Mouse (Mus musculus): ENCODE results near the gene Stox2. TPM values are rescaled to one million over a fixed set of nuclear protein-coding genes. Genes with fewer than 3 reads are reported as not detected.

Gene Stox2
- total and polyA plus RNA-seq, 3 experiments = under 0.01 TPM; not detected in 2

DNA sequence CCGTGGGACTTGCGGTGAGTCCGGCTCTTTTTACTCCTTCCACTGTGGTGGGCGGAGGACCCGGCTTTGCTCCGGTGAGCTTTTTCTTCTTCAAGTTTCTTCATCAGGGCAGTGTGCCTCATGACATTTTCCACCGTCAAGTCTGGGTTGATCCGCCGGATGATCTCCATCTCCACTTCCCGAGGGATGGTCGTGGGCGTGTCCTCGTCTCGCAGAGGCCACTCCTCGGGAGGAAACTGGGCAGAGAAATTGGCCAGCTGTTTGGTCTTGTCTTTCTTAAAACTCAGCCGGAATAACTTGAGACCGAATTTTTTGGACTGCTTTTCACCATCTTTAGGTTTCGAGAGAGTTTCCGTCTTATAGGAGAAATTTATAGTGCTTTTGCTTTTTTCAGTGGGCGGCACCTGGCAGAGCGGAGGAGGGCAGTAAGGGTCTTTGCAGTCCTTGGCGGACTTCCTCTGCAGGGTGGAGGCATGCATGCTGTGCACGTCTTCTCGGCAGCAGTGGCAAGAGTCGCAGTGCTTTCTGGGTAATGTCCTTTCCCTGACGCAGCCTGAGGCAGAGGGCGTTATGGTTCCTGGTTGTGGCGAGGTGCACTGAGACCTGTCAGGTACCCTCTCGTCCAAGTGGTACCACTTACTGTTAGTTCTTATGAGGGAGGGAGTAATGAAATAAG, 252.7 kb downstream of the Stox2 start:
- Histone ChIP-seq H3K4me3 (ENCODE audit: control insufficient read depth in 1 of 2, insufficient read depth in 1 of 2, low read depth in 2 of 2, low read length in 2 of 2) (no peak overlapping the region), H3K9me3 (replicated peaks; ENCODE audit: insufficient read depth, low read length) (no peaks in the 10 kb centered on the region), H3K4me1 (ENCODE audit: control insufficient read depth in 1 of 2, insufficient read depth in 2 of 2, low read length in 2 of 2) (no peaks in the 10 kb centered on the region), H3K36me3 (ENCODE audit: control insufficient read depth in 1 of 2, insufficient read depth in 2 of 2, low read length in 2 of 2) (no peaks in the 10 kb centered on the region), H3K79me2 (ENCODE audit: control insufficient read depth, insufficient read depth, low read length, poor library complexity) (no peaks in the 10 kb centered on the region), H3K27ac (ENCODE audit: control insufficient read depth, low read depth, low read length) (no peak overlapping the region), H3K9ac (ENCODE audit: control insufficient read depth, low read depth, low read length, poor library complexity, severe bottlenecking) (no peak overlapping the region), H3K27me3 (ENCODE audit: control insufficient read depth in 1 of 2, insufficient read depth in 2 of 2, low read length in 2 of 2) (no peaks in the 10 kb centered on the region)
- DNase-seq (ENCODE audit: low read depth, low spot score) = no peak
- no peak for TF ChIP-seq GABPA (IDR thresholded peaks at IDR 0.05; ENCODE audit: low read depth, low read length)
- no peak for TF ChIP-seq MAZ (IDR thresholded peaks at IDR 0.05; ENCODE audit: low read depth, low read length)
- no peak for TF ChIP-seq MYC (IDR thresholded peaks at IDR 0.05; ENCODE audit: low read depth, low read length)
- TF ChIP-seq RCOR1 (IDR thresholded peaks at IDR 0.05; ENCODE audit: low read depth, low read length) = no peak
- no peak for TF ChIP-seq EP300 (IDR thresholded peaks at IDR 0.05; ENCODE audit: low read depth in 1 of 2, low read length in 2 of 2)
- no peak for TF ChIP-seq BHLHE40 (IDR thresholded peaks at IDR 0.05; ENCODE audit: borderline replicate concordance, low read depth, low read length)
- TF ChIP-seq JUND (IDR thresholded peaks at IDR 0.05; ENCODE audit: low read depth, low read length) = no peak
- TF ChIP-seq POLR2A (IDR thresholded peaks at IDR 0.05; ENCODE audit: control insufficient read depth in 1 of 2, insufficient read depth in 1 of 2, low read depth in 1 of 2, low read length in 2 of 2, poor library complexity in 1 of 2) = no peak
- no peak for TF ChIP-seq TCF12 (IDR thresholded peaks at IDR 0.05; ENCODE audit: low read depth, low read length)
- TF ChIP-seq RAD21 (IDR thresholded peaks at IDR 0.05; ENCODE audit: low read depth, low read length) = no peak
- no peak for TF ChIP-seq UBTF (IDR thresholded peaks at IDR 0.05; ENCODE audit: borderline replicate concordance, insufficient read depth, low read depth, low read length)
- TF ChIP-seq MAFK (IDR thresholded peaks at IDR 0.05; ENCODE audit: borderline replicate concordance, low read depth, low read length) = no peak
- TF ChIP-seq POLR2AphosphoS5 (IDR thresholded peaks at IDR 0.05; ENCODE audit: borderline replicate concordance, low read depth, low read length) = no peak
- TF ChIP-seq SIN3A (IDR thresholded peaks at IDR 0.05; ENCODE audit: low read length) = no peak
- TF ChIP-seq CHD1 (IDR thresholded peaks at IDR 0.05; ENCODE audit: low read depth, low read length) = no peak
- TF ChIP-seq MYB (IDR thresholded peaks at IDR 0.05; ENCODE audit: low read depth, low read length) = no peak
- no peak for TF ChIP-seq ZNF384 (IDR thresholded peaks at IDR 0.05; ENCODE audit: low read depth, low read length)
- TF ChIP-seq POLR2AphosphoS2 (IDR thresholded peaks at IDR 0.05; ENCODE audit: low read length) = no peak

- TF ChIP-seq EP300 (IDR thresholded peaks at IDR 0.05; ENCODE audit: low read depth in 1 of 2, low read length in 2 of 2) (no peak), SMC3 (IDR thresholded peaks at IDR 0.05; ENCODE audit: low read depth, low read length) (no peak), JUND (IDR thresholded peaks at IDR 0.05; ENCODE audit: low read depth, low read length) (no peak), MAZ (IDR thresholded peaks at IDR 0.05; ENCODE audit: low read depth, low read length) (no peak), NRF1 (IDR thresholded peaks at IDR 0.05; ENCODE audit: insufficient read depth, low read depth, low read length, poor library complexity, severe bottlenecking) (no peak), USF1 (IDR thresholded peaks at IDR 0.05; ENCODE audit: low read depth, low read length) (no peak), MXI1 (IDR thresholded peaks at IDR 0.05; ENCODE audit: low read depth, low read length) (no peak), E2F4 (IDR thresholded peaks at IDR 0.05; ENCODE audit: borderline replicate concordance, low read depth, low read length) (no peak), POLR2A (IDR thresholded peaks at IDR 0.05; ENCODE audit: control insufficient read depth in 1 of 2, insufficient read depth in 1 of 2, low read depth in 1 of 2, low read length in 2 of 2, poor library complexity in 1 of 2) (no peak), ETS1 (IDR thresholded peaks at IDR 0.05; ENCODE audit: low read depth, low read length) (no peak), POLR2AphosphoS2 (IDR thresholded peaks at IDR 0.05; ENCODE audit: low read length) (no peak)
Measured at GRCm38 (mm10) chr8:47191444-47192365, 254.5 kb downstream of the Stox2 start.

More at GRCm38 (mm10) chr8:47191444-47192365, 254.5 kb downstream of the Stox2 start:
- Histone ChIP-seq H3K27me3 (ENCODE audit: control insufficient read depth in 1 of 2, insufficient read depth in 2 of 2, low read length in 2 of 2) (no peaks in the 10 kb centered on the region), H3K79me2 (ENCODE audit: control insufficient read depth, insufficient read depth, low read length, poor library complexity) (no peaks in the 10 kb centered on the region), H3K9ac (ENCODE audit: control insufficient read depth, low read depth, low read length, poor library complexity, severe bottlenecking) (no peak overlapping the region), H3K36me3 (ENCODE audit: control insufficient read depth in 1 of 2, insufficient read depth in 2 of 2, low read length in 2 of 2) (no peaks in the 10 kb centered on the region), H3K4me3 (ENCODE audit: control insufficient read depth in 1 of 2, insufficient read depth in 1 of 2, low read depth in 2 of 2, low read length in 2 of 2) (no peak overlapping the region), H3K4me1 (ENCODE audit: control insufficient read depth in 1 of 2, insufficient read depth in 2 of 2, low read length in 2 of 2) (no peaks in the 10 kb centered on the region), H3K9me3 (replicated peaks; ENCODE audit: insufficient read depth, low read length) (no peaks in the 10 kb centered on the region), H3K27ac (ENCODE audit: control insufficient read depth, low read depth, low read length) (no peak overlapping the region)
- no peak for DNase-seq (ENCODE audit: low read depth, low spot score)

All from MEL (cell line).